Mouse (Mus musculus) lung, embryonic 14.5 days (tissue): ENCODE measurements around the gene Atp5g2. TPM values are rescaled to one million over a fixed set of nuclear protein-coding genes. Genes with fewer than 3 reads are reported as not detected.

Experiments used
- ATAC-seq: fragments of 200-750 bp; cut with Nextera tagmentation; 2 replicates; pipeline ENCODE4 v1.8.0; 2017; ENCODE audit warnings: mild to moderate bottlenecking, moderate TSS enrichment, moderate library complexity; ENCODE audit not compliant: insufficient read depth
- DNase-seq: peaks from one replicate; pipeline ENCODE4 v3.0.0-alpha.2; 2015
- H3K27ac ChIP-seq: fragments of 300-500 bp; sonication (generic); 2 replicates; pipeline ENCODE4 v1.5.1; 2014; ENCODE audit warnings: low read depth, mild to moderate bottlenecking, moderate library complexity
- H3K27me3 ChIP-seq: fragments of 300-500 bp; sonication (generic); 2 replicates; pipeline ENCODE4 v1.6.1; 2014; ENCODE audit warnings: low read length, control low read depth; ENCODE audit not compliant: insufficient read depth
- H3K36me3 ChIP-seq: fragments of 300-500 bp; sonication (generic); 2 replicates; pipeline ENCODE4 v1.6.1; 2014; ENCODE audit warnings: control low read depth; ENCODE audit not compliant: insufficient read depth
- H3K4me1 ChIP-seq: fragments of 300-500 bp; sonication (generic); 2 replicates; pipeline ENCODE4 v1.6.1; 2014; ENCODE audit warnings: antibody characterized with exemption, control low read depth; ENCODE audit not compliant: insufficient read depth
- H3K4me2 ChIP-seq: fragments of 300-500 bp; sonication (generic); 2 replicates; pipeline ENCODE4 v1.6.1; 2014; ENCODE audit warnings: mild to moderate bottlenecking
- H3K4me3 ChIP-seq: fragments of 300-500 bp; sonication (generic); 2 replicates; pipeline ENCODE4 v1.5.1; 2014; ENCODE audit warnings: low read depth, low read length
- H3K9ac ChIP-seq: fragments of 300-500 bp; sonication (generic); 2 replicates; pipeline ENCODE4 v1.6.1; 2014
- H3K9me3 ChIP-seq: fragments of 300-500 bp; sonication (generic); 2 replicates; pipeline ENCODE4 v1.6.1; 2016; ENCODE audit warnings: low read depth, low read length, control low read depth
- CTCF ChIP-seq: IDR thresholded peaks from 2 replicates; pipeline ENCODE4 v1.5.1; 2016; ENCODE audit warnings: antibody characterized with exemption, low read depth
- WGBS: fragments of 180-500 bp; shearing (Covaris S2); extraction: QIAGEN DNeasy Blood & Tissue Kit; methylation state at CpG from one replicate; pipeline ENCODE4 v1.1.7; 2014; 5-methylcytosine and 5-hydroxymethylcytosine counted together
- polyA plus RNA-seq: library from polyadenylated mRNA; unstranded; fragments of >200 nt; fragmentation: Nextera tagmentation; extraction: Ambion mirVana; gene quantifications from 2 replicates; pipeline ENCODE4 v1.2.1, GENCODE M21; 2014

Gene Atp5g2
- polyA plus RNA-seq, 1 experiment from 2014 or later, result 94.8 TPM

DNA sequence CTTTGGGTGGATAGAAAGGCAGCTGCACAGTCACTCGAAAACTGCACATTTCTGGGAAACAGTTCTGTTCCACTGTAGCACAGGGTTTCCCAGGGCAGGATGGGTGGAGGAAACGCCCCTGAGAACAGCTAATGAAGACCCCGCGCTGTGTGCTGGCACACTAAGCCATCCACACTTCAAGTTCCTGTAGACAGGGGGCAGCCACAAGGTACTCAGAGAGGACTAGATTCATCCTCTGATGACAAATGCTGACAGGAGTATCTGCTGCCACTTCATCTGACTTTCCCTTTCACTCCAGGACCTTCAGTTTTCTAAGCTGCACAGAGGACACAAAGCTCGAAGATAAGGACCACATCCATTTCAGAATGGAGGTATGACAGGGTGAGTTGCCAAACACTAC is 32.7 kb upstream of the Atp5g2 start:
- Histone ChIP-seq H3K9ac (no peak overlapping the region), H3K36me3 (peaks cover 24% of the 10 kb centered on the region), H3K4me1 (no peaks in the 10 kb centered on the region), H3K4me3 (no peak overlapping the region), H3K4me2 (no peak overlapping the region), H3K9me3 (no peaks in the 10 kb centered on the region), H3K27me3 (no peaks in the 10 kb centered on the region), H3K27ac (no peak overlapping the region)
- DNase-seq, result no peak
- 52% methylated on average over 5 of the region's 5 CpGs for WGBS
- no peak for TF ChIP-seq CTCF
- 0 out of 2 replicates have a peak, but pooled peaks have one; percentile 6 for ATAC-seq

DNA sequence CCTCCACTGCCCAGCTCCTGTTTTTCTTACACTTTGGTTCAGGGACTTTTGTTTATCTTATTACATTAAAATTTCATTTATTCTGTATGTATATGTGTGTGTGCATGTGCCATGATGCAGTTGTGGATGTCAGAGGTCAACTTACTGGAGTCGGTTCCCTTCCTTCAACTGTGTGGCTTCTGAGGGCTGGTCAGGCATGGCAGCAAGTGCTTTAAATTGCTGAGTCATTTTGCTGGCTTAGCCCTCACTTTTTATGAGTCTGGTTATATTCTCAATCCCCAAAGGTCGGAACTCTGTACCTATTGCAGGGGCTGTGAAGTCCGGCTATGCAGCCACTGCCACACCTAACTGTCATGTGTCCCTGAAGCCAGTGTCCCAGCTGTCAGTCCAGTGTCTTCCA is 30.8 kb upstream of the Atp5g2 start:
- Histone ChIP-seq H3K4me1 (no peaks in the 10 kb centered on the region), H3K9me3 (no peaks in the 10 kb centered on the region), H3K27me3 (peaks cover 5% of the 10 kb centered on the region; the same call in 1 of the 2 replicates), H3K9ac (no peak overlapping the region), H3K4me2 (no peak overlapping the region), H3K4me3 (no peak overlapping the region), H3K27ac (no peak overlapping the region), H3K36me3 (peaks cover 7% of the 10 kb centered on the region; the same call in 1 of the 2 replicates)
- 70% methylated on average over 3 of the region's 3 CpGs for WGBS
- TF ChIP-seq CTCF, result no peak
- no peak for DNase-seq
- ATAC-seq, result no peak

DNA sequence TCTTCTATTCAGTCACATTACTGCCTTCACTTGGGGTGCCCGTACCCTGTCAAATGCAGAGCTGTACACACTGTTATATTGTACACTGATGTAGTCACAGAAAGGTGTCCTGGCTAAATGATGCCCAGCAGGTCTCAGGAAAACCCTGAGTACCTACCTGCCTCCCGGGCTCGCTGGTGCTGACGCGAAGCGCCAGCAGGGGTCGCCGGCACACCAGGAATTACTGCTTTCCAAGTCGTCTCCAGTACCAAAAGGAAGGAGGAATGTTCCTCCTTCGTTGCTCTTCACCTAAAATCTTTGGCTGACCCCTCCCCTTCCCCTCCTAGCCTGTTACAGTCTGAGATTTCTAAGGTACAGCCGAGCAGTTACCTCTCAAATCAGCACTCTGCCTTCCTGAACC is 26.0 kb upstream of the Atp5g2 start:
- peak; percentile 92 for TF ChIP-seq CTCF
- WGBS, result 2% methylated on average over 11 of the region's 11 CpGs
- Histone ChIP-seq H3K27ac (no peak overlapping the region), H3K9me3 (no peaks in the 10 kb centered on the region), H3K9ac (no peak overlapping the region), H3K4me2 (no peak overlapping the region), H3K27me3 (peaks cover 52% of the 10 kb centered on the region), H3K4me3 (no peak overlapping the region), H3K36me3 (no peaks in the 10 kb centered on the region), H3K4me1 (no peaks in the 10 kb centered on the region; the same call in 1 of the 2 replicates)
- ATAC-seq, result peak; percentile 26; the same call in 1 of the 2 replicates
- DNase-seq, result peak; percentile 80

DNA sequence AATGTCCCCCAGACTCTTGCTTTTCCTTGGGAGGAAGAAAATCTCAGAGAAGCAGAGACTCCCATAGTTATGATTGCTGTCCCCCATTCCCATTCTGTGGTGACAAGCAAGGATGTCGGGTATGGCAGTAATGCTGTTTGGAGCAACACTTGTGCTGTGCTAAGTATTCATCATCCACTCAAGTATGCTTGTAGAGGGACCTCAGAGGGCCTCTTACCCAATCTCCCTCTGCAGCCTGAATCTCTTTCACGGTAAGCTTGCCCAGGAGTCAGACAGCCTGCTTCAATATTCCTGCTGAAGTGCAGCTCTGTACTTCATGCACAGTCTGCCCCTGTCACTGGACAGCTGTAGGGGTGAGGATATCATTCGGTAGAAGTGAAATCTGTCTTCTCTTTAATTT is 24.7 kb upstream of the Atp5g2 start:
- DNase-seq, result no peak
- H3K27me3 ChIP-seq, result peaks cover 65% of the 10 kb centered on the region

DNA sequence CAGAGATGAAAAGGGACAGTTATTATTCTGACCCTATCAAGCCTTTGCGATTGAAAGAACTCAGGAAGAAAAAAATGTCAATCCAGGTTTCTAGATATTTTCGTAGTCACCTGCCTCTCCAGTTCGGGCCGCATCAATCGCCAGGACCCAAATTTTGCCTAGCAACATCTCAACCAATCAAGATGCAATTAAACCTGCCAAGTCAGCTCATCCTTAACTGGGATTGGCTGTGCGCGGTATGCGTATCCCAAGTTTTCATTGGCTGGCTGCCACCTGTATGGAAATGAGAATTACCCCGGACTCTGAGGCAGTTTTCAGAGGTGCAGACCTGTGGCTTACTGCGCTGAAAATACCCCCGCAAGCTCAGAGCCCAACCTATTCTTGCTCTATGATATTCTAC is 21.4 kb upstream of the Atp5g2 start:
- Histone ChIP-seq H3K4me2 (peak overlapping the region; percentile 83), H3K4me1 (no peaks in the 10 kb centered on the region; the same call in 1 of the 2 replicates), H3K9me3 (no peaks in the 10 kb centered on the region), H3K27me3 (peaks cover 67% of the 10 kb centered on the region), H3K27ac (no peak overlapping the region), H3K36me3 (no peaks in the 10 kb centered on the region), H3K4me3 (peak overlapping the region; percentile 45), H3K9ac (no peak overlapping the region)
- DNase-seq, result peak; percentile 90
- ATAC-seq, result peak; percentile 68
- 0% methylated on average over 11 of the region's 11 CpGs for WGBS
- no peak for TF ChIP-seq CTCF

More for the DNA sequence above, 24.7 kb upstream of the Atp5g2 start:
- no peak overlapping the region for H3K9ac ChIP-seq
- no peaks in the 10 kb centered on the region; the same call in 1 of the 2 replicates for H3K4me1 ChIP-seq
- no peak overlapping the region for H3K4me2 ChIP-seq
- H3K4me3 ChIP-seq, result no peak overlapping the region
- H3K27ac ChIP-seq, result no peak overlapping the region
- TF ChIP-seq CTCF, result no peak
- WGBS, result 42% methylated on average over 3 of the region's 3 CpGs
- ATAC-seq, result no peak
- H3K36me3 ChIP-seq, result no peaks in the 10 kb centered on the region
- H3K9me3 ChIP-seq, result no peaks in the 10 kb centered on the region

DNA sequence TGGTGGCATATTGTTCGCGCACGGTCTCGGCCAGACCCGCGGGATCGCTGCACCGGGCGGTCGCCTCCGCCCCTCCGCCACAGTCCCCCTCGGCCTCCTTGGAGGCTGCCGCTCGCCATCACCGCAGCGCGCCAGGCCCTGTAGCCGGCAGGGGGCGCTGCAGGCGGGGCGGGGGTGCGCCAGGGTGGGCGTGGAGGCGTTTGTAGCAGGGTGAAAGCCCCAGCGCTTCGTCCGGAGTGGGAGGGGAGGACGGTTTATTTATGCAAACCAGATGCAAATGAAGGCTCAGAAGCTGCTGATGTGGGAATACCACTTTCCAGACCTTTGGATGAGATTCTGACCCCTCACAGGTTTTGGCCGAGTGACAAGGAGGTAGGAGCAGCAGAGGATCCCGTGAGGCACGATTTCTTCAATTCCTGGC is 20.8 kb upstream of the Atp5g2 start:
- Histone ChIP-seq H3K9me3 (no peaks in the 10 kb centered on the region), H3K4me3 (peak overlapping the region; percentile 45), H3K4me1 (no peaks in the 10 kb centered on the region; the same call in 1 of the 2 replicates), H3K27ac (no peak overlapping the region), H3K4me2 (peak overlapping the region; percentile 83), H3K27me3 (peaks cover 63% of the 10 kb centered on the region), H3K9ac (peak overlapping the region; percentile 40), H3K36me3 (no peaks in the 10 kb centered on the region)
- DNase-seq (peak; percentile 77), ATAC-seq (peak; percentile 74)
- peak; percentile 66 for TF ChIP-seq CTCF
- under 1% methylated on average over 32 of the region's 32 CpGs for WGBS

DNA sequence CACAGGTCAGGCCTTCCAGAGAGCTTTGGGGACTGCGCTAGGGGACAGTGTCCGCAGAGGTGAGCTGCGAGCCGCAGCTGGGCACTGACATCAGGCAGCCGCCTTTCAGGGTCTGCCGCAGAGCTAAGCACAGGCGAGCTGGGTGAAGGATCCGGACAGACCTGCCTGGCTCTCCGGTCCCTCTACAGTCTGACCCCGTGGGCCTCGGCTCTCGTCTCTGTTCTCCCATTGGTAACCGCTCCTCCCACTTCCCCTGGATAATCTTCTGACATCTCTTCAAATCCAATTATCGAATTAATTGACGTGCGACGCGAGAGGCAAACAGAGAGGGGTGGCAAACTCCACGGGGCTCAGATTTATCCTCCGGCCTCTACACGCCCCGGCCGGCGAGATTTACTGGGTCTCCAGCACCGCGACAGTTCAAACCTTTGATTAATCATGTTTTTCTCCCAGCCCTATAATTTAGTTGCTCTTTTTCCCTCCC is 20.2 kb upstream of the Atp5g2 start:
- 2% methylated on average over 26 of the region's 26 CpGs for WGBS
- peaks cover 57% of the 10 kb centered on the region for H3K27me3 ChIP-seq
- peak; percentile 36; the same call in 1 of the 2 replicates for ATAC-seq
- H3K4me3 ChIP-seq, result peak overlapping the region; percentile 45
- no peaks in the 10 kb centered on the region for H3K36me3 ChIP-seq
- peak overlapping the region; percentile 83 for H3K4me2 ChIP-seq
- no peak overlapping the region for H3K27ac ChIP-seq
- H3K9me3 ChIP-seq, result no peaks in the 10 kb centered on the region
- H3K9ac ChIP-seq, result peak overlapping the region; percentile 40
- TF ChIP-seq CTCF, result no peak
- DNase-seq, result peak; percentile 34
- no peaks in the 10 kb centered on the region; the same call in 1 of the 2 replicates for H3K4me1 ChIP-seq
